Mouse (Mus musculus) liver, postnatal 0 days (tissue): Measurements from ENCODE around the gene Krtap11-1. TPM values are rescaled to one million over a fixed set of nuclear protein-coding genes. Genes with fewer than 3 reads are reported as not detected.

Experiments
- ATAC-seq: fragments of 200-750 bp; cut with Nextera tagmentation; 2 replicates; pipeline ENCODE4 v1.8.0; 2017; ENCODE audit warnings: mild to moderate bottlenecking, moderate library complexity
- DNase-seq: peaks from one replicate; pipeline ENCODE4 v3.0.0-alpha.2; 2016
- H3K27ac ChIP-seq: fragments of 300-500 bp; sonication (generic); 2 replicates; pipeline ENCODE4 v1.5.1; 2014; ENCODE audit warnings: antibody characterized with exemption, moderate library complexity, mild to moderate bottlenecking, low read depth
- H3K27me3 ChIP-seq: fragments of 300-500 bp; sonication (generic); 2 replicates; pipeline ENCODE4 v1.6.1; 2014; ENCODE audit warnings: low read length, control low read depth, mixed read lengths; ENCODE audit not compliant: insufficient read depth
- H3K36me3 ChIP-seq: fragments of 300-500 bp; sonication (generic); replicated peaks from 2 replicates; pipeline ENCODE4 v1.6.1; 2014; ENCODE audit warnings: mild to moderate bottlenecking, control low read depth, low read length, moderate library complexity, mixed read lengths; ENCODE audit not compliant: insufficient read depth
- H3K4me1 ChIP-seq: fragments of 300-500 bp; sonication (generic); 2 replicates; pipeline ENCODE4 v1.6.1; 2014; ENCODE audit warnings: antibody characterized with exemption, mild to moderate bottlenecking, control low read depth; ENCODE audit not compliant: insufficient read depth
- H3K4me2 ChIP-seq: fragments of 300-500 bp; sonication (generic); 2 replicates; pipeline ENCODE4 v1.6.1; 2014; ENCODE audit warnings: low read depth, mild to moderate bottlenecking, low read length, moderate library complexity, mixed read lengths
- H3K4me3 ChIP-seq: fragments of 300-500 bp; sonication (generic); 2 replicates; pipeline ENCODE4 v1.5.1; 2014; ENCODE audit warnings: low read depth, low read length
- H3K9ac ChIP-seq: fragments of 300-500 bp; sonication (generic); replicated peaks from 2 replicates; pipeline ENCODE4 v1.6.1; 2014; ENCODE audit warnings: mild to moderate bottlenecking, moderate library complexity
- H3K9me3 ChIP-seq: fragments of 300-500 bp; sonication (generic); 2 replicates; pipeline ENCODE4 v1.6.1; 2016; ENCODE audit warnings: mild to moderate bottlenecking, control low read depth, low read length, mixed read lengths
- CTCF ChIP-seq: sonication (generic); IDR thresholded peaks from 2 replicates; pipeline ENCODE4 v1.5.1; 2016; ENCODE audit warnings: antibody characterized with exemption, low read depth
- EP300 ChIP-seq: IDR thresholded peaks from 2 replicates; pipeline ENCODE4 v1.6.1; 2016; ENCODE audit warnings: antibody characterized with exemption, low read depth, mild to moderate bottlenecking
- WGBS: fragments of 180-500 bp; shearing (Covaris S2); extraction: QIAGEN DNeasy Blood & Tissue Kit; methylation state at CpG from one replicate; pipeline ENCODE4 v1.1.7; 2014; ENCODE audit not compliant: insufficient replicate concordance; 5-methylcytosine and 5-hydroxymethylcytosine counted together
- polyA plus RNA-seq: library from polyadenylated mRNA; unstranded; fragments of >200 nt; fragmentation: Nextera tagmentation; extraction: Ambion mirVana; gene quantifications from 2 replicates; pipeline ENCODE4 v1.2.1, GENCODE M21; 2015

Krtap11-1 gene
- not detected in 2 replicates for polyA plus RNA-seq

GRCm38 (mm10) chr16:89571083-89571482, at the start of gene Krtap11-1:
TSS of gene Krtap11-1 (minus strand) at chr16:89571183.
- no peak for ATAC-seq
- H3K4me1 ChIP-seq = no peaks in the 10 kb centered on the region
- no peak for DNase-seq
- no peaks in the 10 kb centered on the region for H3K27me3 ChIP-seq
- H3K4me3 ChIP-seq = no peak within 1 kb of the TSS
- no peak within 1 kb of the TSS for H3K27ac ChIP-seq
- 74% methylated on average over 5 of the region's 5 CpGs for WGBS
- TF ChIP-seq EP300 (no peak), CTCF (no peak)
- no peak within 1 kb of the TSS for H3K9ac ChIP-seq
- H3K36me3 ChIP-seq = no peaks in the 10 kb centered on the region
- H3K4me2 ChIP-seq = no peak within 1 kb of the TSS
- no peaks in the 10 kb centered on the region for H3K9me3 ChIP-seq

- Histone ChIP-seq H3K4me3 (no peak overlapping the region), H3K9me3 (no peaks in the 10 kb centered on the region), H3K27me3 (no peaks in the 10 kb centered on the region), H3K4me1 (no peaks in the 10 kb centered on the region), H3K36me3 (no peaks in the 10 kb centered on the region), H3K27ac (no peak overlapping the region), H3K9ac (no peak overlapping the region), H3K4me2 (no peak overlapping the region)
- WGBS = 85% methylated on average over 7 of the region's 7 CpGs
- ATAC-seq (no peak), DNase-seq (no peak)
- TF ChIP-seq CTCF (no peak), EP300 (no peak)
Measured at GRCm38 (mm10) chr16:89618190-89618589, 47.2 kb upstream of the Krtap11-1 start.

GRCm38 (mm10) chr16:89617251-89617650, 46.3 kb upstream of the Krtap11-1 start:
- DNase-seq (no peak), ATAC-seq (no peak)
- H3K27ac ChIP-seq = no peak overlapping the region
- H3K9ac ChIP-seq = no peak overlapping the region
- H3K4me2 ChIP-seq = no peak overlapping the region
- H3K27me3 ChIP-seq = no peaks in the 10 kb centered on the region
- no peaks in the 10 kb centered on the region for H3K36me3 ChIP-seq
- TF ChIP-seq CTCF (no peak), EP300 (no peak)
- no peak overlapping the region for H3K4me3 ChIP-seq
- WGBS = 50% methylated on average over 3 of the region's 3 CpGs
- no peaks in the 10 kb centered on the region for H3K4me1 ChIP-seq
- no peaks in the 10 kb centered on the region for H3K9me3 ChIP-seq

- TF ChIP-seq EP300 = no peak
- no peak overlapping the region for H3K27ac ChIP-seq
- DNase-seq (no peak), ATAC-seq (no peak)
- no peak overlapping the region for H3K4me3 ChIP-seq
- H3K9ac ChIP-seq = no peak overlapping the region
- WGBS = 75% methylated on average over 12 of the region's 12 CpGs
- no peaks in the 10 kb centered on the region for H3K36me3 ChIP-seq
- no peaks in the 10 kb centered on the region for H3K27me3 ChIP-seq
- H3K4me2 ChIP-seq = no peak overlapping the region
- no peaks in the 10 kb centered on the region for H3K4me1 ChIP-seq
- no peaks in the 10 kb centered on the region for H3K9me3 ChIP-seq
Measured at GRCm38 (mm10) chr16:89613726-89614125, 42.7 kb upstream of the Krtap11-1 start.

- Histone ChIP-seq H3K9me3 (no peaks in the 10 kb centered on the region), H3K27ac (no peak overlapping the region), H3K4me3 (no peak overlapping the region), H3K36me3 (no peaks in the 10 kb centered on the region), H3K9ac (no peak overlapping the region), H3K4me1 (no peaks in the 10 kb centered on the region), H3K4me2 (no peak overlapping the region), H3K27me3 (no peaks in the 10 kb centered on the region)
- 61% methylated on average over 4 of the region's 4 CpGs for WGBS
- no peak for TF ChIP-seq EP300
- no peak for TF ChIP-seq CTCF
- ATAC-seq (no peak), DNase-seq (no peak)
Measured at GRCm38 (mm10) chr16:89608791-89609185, 37.8 kb upstream of the Krtap11-1 start.

DNA sequence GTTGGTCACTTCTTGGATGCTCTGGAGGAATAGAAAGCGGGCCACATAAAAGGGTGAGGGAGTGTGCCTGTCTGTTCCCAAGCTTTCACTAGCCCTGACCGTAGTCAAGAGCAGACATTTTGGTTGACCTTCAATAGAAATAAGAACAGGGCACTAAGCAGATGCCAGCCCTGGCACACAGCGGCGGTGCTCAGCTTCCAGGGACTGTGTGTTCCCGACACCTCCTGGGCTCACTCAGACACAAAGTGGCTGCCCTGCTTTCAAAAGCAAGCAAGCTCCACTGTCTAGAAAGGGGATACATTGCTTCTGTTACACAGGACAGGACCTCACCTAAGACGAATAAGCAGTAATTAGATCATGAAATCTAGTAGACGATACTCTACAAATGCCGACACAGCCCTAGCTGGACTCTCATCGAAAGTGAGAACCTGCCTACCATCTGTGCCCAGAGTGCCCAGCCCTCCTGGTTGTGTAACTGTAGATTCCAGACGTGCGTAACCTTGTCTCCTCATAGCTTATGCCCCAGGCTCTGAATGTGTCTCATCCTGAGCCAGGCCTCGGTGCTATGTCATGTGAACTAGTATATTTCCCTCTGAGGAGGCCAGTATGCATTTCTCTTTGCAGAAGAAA, 37.3 kb upstream of the Krtap11-1 start:
- no peaks in the 10 kb centered on the region for H3K4me1 ChIP-seq
- no peak overlapping the region for H3K4me2 ChIP-seq
- no peak overlapping the region for H3K27ac ChIP-seq
- no peaks in the 10 kb centered on the region for H3K27me3 ChIP-seq
- no peak for TF ChIP-seq CTCF
- 79% methylated on average over 12 of the region's 12 CpGs for WGBS
- H3K9me3 ChIP-seq = no peaks in the 10 kb centered on the region
- DNase-seq (no peak), ATAC-seq (no peak)
- no peak overlapping the region for H3K9ac ChIP-seq
- no peaks in the 10 kb centered on the region for H3K36me3 ChIP-seq
- no peak overlapping the region for H3K4me3 ChIP-seq

DNA sequence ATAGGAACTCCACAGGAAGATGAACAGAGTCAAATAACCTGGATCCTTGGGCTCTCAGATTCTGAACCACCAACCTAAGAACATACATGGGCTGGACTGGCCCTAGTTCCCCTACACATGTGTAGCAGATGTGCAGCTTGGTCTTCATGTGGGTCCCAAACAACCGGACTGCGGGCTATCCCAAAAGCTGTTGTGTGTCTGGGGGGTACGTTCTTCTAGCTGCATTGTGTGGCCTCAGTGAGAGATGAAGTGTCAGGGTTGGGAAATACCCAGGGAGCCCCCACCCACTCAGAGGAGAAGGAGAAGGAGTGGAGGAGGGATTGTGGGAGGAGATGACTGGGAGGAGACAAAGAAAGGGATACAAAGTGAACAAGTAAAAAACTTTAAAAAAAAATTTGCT, 36.0 kb upstream of the Krtap11-1 start:
- 86% methylated on average over 3 of the region's 3 CpGs for WGBS
- Histone ChIP-seq H3K4me1 (no peaks in the 10 kb centered on the region), H3K27me3 (no peaks in the 10 kb centered on the region), H3K4me3 (no peak overlapping the region), H3K36me3 (no peaks in the 10 kb centered on the region), H3K9me3 (no peaks in the 10 kb centered on the region), H3K27ac (no peak overlapping the region), H3K4me2 (no peak overlapping the region), H3K9ac (no peak overlapping the region)
- no peak for ATAC-seq
- no peak for DNase-seq
- TF ChIP-seq CTCF = no peak
- no peak for TF ChIP-seq EP300
